Mouse (Mus musculus) Patski (cell line): Measurements from ENCODE around the gene Brms1l. TPM values are rescaled to one million over a fixed set of nuclear protein-coding genes. Genes with fewer than 3 reads are reported as not detected.
A peak's percentile ranks its signal among the peaks of the same experiment; 100 is the strongest.

Source experiments
- ATAC-seq: fragments of 100-300 bp; one replicate; pipeline ENCODE4 v1.8.0; 2021
- CTCF ChIA-PET: fragments of 350-600 bp; sonication (Branson Sonifier 250); formaldehyde crosslinking; loops from one replicate; lab custom pipeline; 2022; ENCODE audit warnings: inconsistent platforms; lab: Charles Lee
- POLR2A ChIA-PET: fragments of 350-600 bp; sonication (Branson Sonifier 250); formaldehyde crosslinking; loops from one replicate; lab custom pipeline; 2022; ENCODE audit warnings: antibody characterized with exemption, inconsistent platforms; lab: Charles Lee
- DNase-seq: peaks from one replicate; pipeline ENCODE4 v3.0.0-alpha.2; 2011; ENCODE audit warnings: low read depth, low spot score
- H3K27me3 ChIP-seq: fragments of 371-371 bp; one replicate; pipeline ENCODE4 v1.5.1; 2021
- CTCF ChIP-seq: fragments of 100-300 bp; IDR thresholded peaks from one replicate; pipeline ENCODE4 v1.5.1; 2021
- in situ Hi-C: fragments of 300-500 bp; cut with MboI; formaldehyde crosslinking; loops from 3 replicates; pipeline ENCODE4 v1.11.1; 2018; ENCODE audit warnings: low pct_unique_long_range_greater_than_20kb, mixed read lengths
- polyA plus RNA-seq: library from polyadenylated mRNA; unstranded; gene quantifications from one replicate; pipeline ENCODE4 v1.2.3, GENCODE M21; 2021

Brms1l gene
- polyA plus RNA-seq, 1 experiment from 2014 or later = 41.0 TPM

DNA sequence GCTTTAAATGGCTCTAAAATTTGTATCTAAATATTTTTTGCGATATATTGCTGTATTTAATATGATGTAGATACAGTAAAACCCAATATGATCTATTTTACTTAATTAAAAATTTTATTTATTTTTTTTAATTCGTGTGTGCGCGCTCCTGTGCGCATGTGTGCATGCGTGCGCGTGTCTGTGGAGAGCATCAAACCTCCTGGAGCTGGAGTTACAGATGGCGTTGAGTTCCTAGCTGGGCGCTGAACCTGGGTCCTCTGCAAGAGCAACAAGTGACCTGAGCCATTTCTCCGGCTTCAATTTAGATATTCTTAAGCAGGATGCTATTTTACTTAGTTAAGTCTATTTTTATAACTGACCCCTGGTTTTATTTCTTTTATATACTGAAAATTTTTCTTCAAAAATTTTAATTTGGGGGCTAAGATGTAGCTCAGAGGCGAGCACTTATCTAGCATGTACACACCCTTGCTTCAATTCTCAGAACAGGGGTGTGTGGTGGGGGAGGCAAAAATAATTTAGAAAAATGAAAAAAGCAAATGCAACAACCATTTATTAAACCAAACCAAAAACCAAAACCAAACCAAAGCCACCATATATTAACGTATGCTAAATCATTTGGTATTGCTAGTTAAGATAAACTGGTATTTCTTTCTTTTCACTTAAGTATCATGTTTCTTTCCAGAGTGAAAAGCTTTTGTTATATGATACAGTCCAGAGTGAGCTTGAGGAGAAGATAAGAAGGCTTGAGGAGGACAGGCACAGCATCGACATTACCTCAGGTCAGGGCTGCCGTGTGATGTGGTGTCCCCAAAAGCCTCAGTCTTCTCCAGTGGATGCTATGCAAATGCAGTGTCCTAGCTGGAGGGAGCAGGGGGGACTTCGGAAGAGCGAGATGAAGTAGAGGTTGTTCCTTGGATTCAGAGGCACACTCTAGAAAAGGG, 23.6 kb downstream of the Brms1l start:
- in situ Hi-C loops = no loop called here
- ChIA-PET CTCF (no interaction called here), POLR2A (no interaction called here)
- DNase-seq = no peak
- no peak for ATAC-seq
- H3K27me3 ChIP-seq = no peaks in the 10 kb centered on the region
- no peak for TF ChIP-seq CTCF

DNA sequence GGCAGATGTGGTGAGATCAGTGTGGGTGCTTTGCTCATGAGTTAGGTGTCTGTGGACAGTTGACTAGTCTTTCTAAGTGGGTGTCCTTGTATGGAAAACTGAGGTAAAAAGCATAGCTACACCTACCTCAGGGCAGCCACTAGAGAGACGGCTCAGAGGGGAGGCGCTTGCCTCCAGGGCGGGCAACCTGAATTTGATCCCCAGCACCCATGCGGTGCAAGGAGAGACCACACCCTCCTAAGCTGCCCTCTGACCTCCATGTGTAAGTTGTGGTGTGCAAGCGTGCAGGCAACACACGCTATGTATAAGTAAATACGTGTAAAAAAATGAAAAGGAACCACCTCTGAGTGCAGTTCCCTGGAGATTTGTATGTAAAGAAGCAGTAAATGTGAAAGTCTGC, 24.5 kb downstream of the Brms1l start:
- DNase-seq (no peak), ATAC-seq (no peak)
- ChIA-PET CTCF (no interaction called here), POLR2A (no interaction called here)
- in situ Hi-C loops = no loop called here
- no peak for TF ChIP-seq CTCF
- H3K27me3 ChIP-seq = no peaks in the 10 kb centered on the region

DNA sequence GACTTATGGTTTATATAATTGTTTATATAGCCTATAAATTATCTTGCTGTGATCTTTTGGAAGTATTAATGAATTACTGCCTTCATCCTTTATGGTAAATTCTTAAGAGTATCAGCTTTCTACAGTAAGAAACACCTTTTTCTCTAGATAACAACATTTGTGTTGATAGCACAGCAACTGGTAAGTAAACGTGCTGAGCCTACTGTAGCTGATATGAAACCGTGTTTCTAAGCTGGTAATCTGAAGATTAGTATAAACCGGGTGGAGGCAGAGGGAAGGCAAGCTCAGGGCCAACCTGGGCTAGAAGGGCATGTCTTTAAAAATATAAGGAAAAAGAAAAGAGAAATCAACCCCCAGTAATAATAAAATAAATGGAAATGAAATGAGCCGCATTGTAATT, 31.6 kb downstream of the Brms1l start:
- H3K27me3 ChIP-seq = no peaks in the 10 kb centered on the region
- TF ChIP-seq CTCF = no peak
- ATAC-seq = no peak
- in situ Hi-C loops = no loop called here
- no peak for DNase-seq
- ChIA-PET CTCF (interaction anchor here (1.2 kb wide), 1 partner anchor 32 kb away, joined by 3 read pairs; the partner anchor contains the start of gene Brms1l), POLR2A (no interaction called here)

- no peaks in the 10 kb centered on the region for H3K27me3 ChIP-seq
- ATAC-seq (no peak), DNase-seq (no peak)
- CTCF ChIA-PET = no interaction called here
- POLR2A ChIA-PET = no interaction called here
- in situ Hi-C loops = no loop called here
- no peak for TF ChIP-seq CTCF
Measured at GRCm38 (mm10) chr12:55869622-55870322, 33.6 kb downstream of the Brms1l start.

DNA sequence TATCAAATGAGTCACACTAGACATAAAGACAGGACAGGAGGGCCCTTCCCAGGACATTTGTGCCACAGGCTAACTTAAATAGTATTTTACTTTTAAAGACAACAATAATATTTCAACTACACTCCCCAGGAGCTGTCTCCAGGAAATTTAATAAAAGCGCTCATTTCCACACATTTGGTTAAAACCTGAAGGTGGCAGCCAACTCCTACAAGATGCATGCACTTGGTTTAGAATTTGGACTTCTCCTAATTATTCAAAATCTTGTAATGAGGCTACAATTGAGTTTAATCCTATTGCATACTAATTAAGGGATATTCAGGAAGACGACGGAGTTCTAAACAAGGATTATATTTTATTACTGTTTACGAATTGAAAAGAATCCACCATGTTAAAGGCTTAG, 49.3 kb downstream of the Brms1l start:
- POLR2A ChIA-PET = no interaction called here
- no peaks in the 10 kb centered on the region for H3K27me3 ChIP-seq
- in situ Hi-C loops = no loop called here
- TF ChIP-seq CTCF = peak; percentile 31
- DNase-seq (no peak), ATAC-seq (no peak)
- CTCF ChIA-PET = no interaction called here

DNA sequence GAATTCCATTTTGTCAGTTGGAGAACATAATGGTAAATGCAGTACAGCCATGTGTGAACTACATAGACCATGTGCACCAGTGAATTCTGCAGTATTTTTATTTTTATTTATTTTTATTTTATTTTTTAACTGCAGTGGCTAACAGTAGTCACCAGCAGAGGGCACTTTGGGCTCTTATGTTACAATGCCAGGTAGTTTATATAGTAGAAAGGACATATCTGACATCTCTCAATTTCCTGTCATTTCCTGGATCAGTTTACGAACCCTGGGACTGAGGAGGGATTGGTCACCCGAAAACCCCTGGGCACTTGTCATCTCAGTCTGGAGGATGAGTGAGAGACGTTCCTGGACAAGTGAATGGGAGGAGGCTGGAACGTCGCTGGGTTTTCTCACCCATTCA, 52.4 kb downstream of the Brms1l start:
- POLR2A ChIA-PET = no interaction called here
- DNase-seq (no peak), ATAC-seq (no peak)
- in situ Hi-C loops = no loop called here
- no peaks in the 10 kb centered on the region for H3K27me3 ChIP-seq
- CTCF ChIA-PET = interaction anchor here (1.0 kb wide), 1 partner anchor 101 kb away, joined by 3 read pairs; no protein-coding TSS in a partner anchor
- TF ChIP-seq CTCF = peak; percentile 50

DNA sequence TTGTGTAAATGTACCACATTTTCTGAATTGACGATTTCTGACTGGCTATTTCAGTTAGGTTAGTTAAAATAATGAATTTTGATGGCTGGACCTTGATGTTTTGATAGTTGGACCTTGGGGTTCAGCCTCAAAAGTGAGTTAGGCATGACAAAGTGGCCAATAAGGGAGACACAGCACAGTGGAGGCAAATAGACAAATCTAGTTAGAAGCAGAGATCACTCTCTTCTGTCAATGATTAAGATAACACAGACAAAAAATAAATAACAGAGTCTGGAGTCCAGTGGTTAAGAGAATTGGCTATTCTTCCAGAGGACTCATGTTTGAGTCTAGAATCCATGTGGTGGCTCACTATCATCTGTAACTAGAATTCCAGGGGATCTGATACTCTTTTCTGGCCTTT, 68.7 kb downstream of the Brms1l start:
- ATAC-seq = no peak
- POLR2A ChIA-PET = interaction anchor here (0.6 kb wide), 1 partner anchor 704 kb away, joined by 3 read pairs; no protein-coding TSS in a partner anchor
- CTCF ChIA-PET = no interaction called here
- no peak for DNase-seq
- H3K27me3 ChIP-seq = peaks cover 8% of the 10 kb centered on the region
- in situ Hi-C loops = no loop called here
- no peak for TF ChIP-seq CTCF

GRCm38 (mm10) chr12:55912138-55912537, 76.0 kb downstream of the Brms1l start:
- no peak for TF ChIP-seq CTCF
- in situ Hi-C loops = no loop called here
- POLR2A ChIA-PET = interaction anchor here (0.6 to 0.8 kb wide), 2 partner anchors 19 to 21 kb away, joined by 3 read pairs; no protein-coding TSS in a partner anchor
- peaks cover 19% of the 10 kb centered on the region for H3K27me3 ChIP-seq
- DNase-seq (no peak), ATAC-seq (no peak)
- CTCF ChIA-PET = no interaction called here

DNA sequence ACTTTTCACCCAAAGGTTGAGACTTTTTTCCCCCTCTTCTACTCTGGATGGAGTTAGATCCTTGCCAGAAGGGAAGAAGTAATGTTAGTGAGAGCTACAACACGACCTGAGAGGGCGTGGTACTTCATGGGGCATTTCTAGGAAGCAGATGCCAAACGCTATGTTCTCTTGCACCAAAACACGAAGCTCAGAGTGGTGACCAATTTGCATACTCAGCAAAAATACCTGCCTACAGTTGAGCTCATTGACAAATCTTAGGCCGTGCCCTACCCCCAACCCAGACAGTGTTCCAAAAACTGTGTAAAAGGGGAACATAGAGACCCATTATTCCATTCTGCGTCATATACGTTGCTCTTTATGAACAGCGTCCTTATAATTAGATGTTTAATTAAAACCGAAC, 77.1 kb downstream of the Brms1l start:
- DNase-seq (no peak), ATAC-seq (no peak)
- POLR2A ChIA-PET = no interaction called here
- in situ Hi-C loops = no loop called here
- no peak for TF ChIP-seq CTCF
- CTCF ChIA-PET = no interaction called here
- peaks cover 14% of the 10 kb centered on the region for H3K27me3 ChIP-seq

DNA sequence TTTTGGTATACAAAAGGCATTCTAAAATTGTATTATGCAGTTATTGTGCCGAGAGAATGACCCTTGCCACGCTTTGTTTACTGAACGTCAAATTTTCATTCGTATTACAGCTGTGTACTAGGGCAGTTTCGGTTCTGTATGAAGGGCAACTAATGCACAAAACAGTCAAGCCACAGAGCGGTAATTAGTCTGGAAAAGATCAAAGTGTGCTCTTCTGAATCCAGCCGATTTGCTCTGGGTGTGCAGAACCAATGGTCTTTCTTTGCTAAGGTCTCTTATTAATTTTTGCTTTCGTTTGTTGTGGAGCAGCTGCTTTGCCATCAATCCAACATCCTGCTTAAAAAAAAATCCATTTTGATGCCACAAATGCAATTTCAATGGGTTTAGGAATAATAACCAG, 80.1 kb downstream of the Brms1l start:
- no peak for DNase-seq
- ATAC-seq = no peak
- TF ChIP-seq CTCF = no peak
- peaks cover 22% of the 10 kb centered on the region for H3K27me3 ChIP-seq
- ChIA-PET POLR2A (no interaction called here), CTCF (no interaction called here)
- in situ Hi-C loops = no loop called here

GRCm38 (mm10) chr12:55917020-55917419, 80.9 kb downstream of the Brms1l start:
- in situ Hi-C loops = no loop called here
- no peak for TF ChIP-seq CTCF
- ATAC-seq (no peak), DNase-seq (no peak)
- H3K27me3 ChIP-seq = peaks cover 22% of the 10 kb centered on the region
- ChIA-PET POLR2A (no interaction called here), CTCF (no interaction called here)

Other genes starting within 250 kb of the Brms1l start
- 0.03 TPM for gene Insm2, start 236.9 kb upstream of the Brms1l start, polyA plus RNA-seq
- 36.0 TPM for gene Ralgapa1, start 15.2 kb upstream of the Brms1l start, polyA plus RNA-seq